Mouse (Mus musculus) heart, postnatal 36 days (tissue): ENCODE results near the gene Lin37. TPM values are rescaled to one million over a fixed set of nuclear protein-coding genes. Genes with fewer than 3 reads are reported as not detected.

Experiments used
- DNase-seq, 2 experiments: peaks; one replicate each; pipeline ENCODE4 v3.0.0; 2021 to 2022
- intact Hi-C: fragments of 180-260 bp; cut with DNase I; formaldehyde crosslinking; loops from one replicate; pipeline ENCODE4 v1.15.1; 2025
- total RNA-seq, 2 experiments: library from RNA; stranded (reverse); gene quantifications; 2 replicates each; pipeline ENCODE4 v1.2.3; 2021

Lin37 gene
- total RNA-seq = 10 to 100 TPM; 13.4 to 16.0 TPM

DNA sequence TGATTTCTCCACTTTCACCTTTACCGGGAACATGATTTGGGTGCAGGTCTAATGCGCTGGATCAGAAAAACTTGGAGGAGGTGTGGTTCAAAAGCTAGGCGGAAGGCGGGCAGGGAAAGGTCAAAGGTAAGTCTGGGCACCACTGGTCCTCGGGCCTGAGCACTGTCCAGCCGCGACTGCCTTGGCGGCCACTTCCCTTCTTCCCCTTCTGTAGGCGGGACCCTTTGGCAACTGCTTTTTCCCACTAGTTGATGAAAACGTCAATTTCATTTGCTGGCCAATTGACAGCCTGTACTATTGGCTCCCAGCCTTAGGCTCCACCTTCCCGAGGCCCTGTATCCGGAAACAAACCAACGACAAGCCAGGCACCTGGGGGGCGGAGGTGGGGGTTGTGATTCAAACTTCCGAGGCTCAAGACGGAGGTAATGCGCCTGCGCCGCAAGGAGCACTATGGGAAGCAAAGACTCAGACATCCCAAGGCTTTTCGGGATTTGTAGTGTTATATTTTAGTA lies at the start of gene Lin37:
Gene Lin37, minus strand, starts transcription at position 396 of the 512 bp plus-strand sequence.
- intact Hi-C loops = no loop called here

DNA sequence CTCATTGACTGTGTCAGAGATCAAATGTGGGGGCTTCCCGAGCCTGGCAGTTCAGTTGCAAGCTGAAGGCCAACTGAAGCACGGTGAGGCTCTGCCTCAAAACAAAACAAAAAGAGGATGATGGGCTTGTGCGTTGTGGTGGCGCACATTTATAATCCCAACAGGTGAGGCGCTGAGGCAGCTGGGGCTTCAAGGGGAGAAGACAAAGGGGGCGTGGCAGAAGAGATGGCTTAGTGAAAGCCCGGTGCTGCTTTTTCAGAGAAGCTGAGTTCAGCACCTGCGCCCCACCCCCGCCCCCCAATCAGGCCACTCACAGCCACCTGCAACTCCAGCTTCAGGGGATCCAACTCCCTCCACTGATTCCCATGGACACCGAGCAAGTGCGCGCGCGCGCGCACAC lies 48.8 kb upstream of the Lin37 start:
- intact Hi-C loops = no loop called here
- no peak for DNase-seq

More for the DNA sequence above, at the start of gene Lin37:
- DNase-seq = peak; percentile 90 to 91

DNA sequence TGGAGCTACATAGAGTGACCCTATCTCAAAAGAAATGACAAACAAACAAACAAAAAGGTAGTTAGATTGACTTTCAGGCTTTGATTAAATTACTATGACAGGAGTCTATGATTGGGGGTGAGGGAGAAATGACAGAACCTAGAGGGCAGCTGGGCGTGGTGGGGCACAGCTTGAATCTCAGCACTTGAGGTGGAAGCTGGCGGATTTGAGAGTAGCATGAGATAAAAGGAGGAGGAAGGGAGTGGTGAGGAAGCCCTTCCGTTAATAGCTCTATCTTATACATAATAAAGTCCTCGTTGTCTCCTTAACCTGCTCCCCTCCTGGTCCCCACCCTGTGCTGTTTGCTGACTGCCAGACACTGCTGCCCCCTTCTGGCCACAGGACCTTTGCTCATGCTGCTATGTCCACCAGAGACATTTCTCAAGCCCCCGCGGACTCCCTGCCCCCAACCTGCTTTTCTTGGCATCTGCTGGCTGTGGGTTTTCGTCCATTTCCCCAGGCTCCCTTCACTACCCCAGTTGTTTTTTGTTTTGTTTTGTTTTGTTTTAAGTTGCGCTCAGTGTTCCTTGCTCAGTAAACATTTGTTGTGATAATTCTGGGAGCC lies 48.2 kb upstream of the Lin37 start:
- intact Hi-C loops = no loop called here
- peak in 1 of 2 experiments; percentile 59 for DNase-seq

DNA sequence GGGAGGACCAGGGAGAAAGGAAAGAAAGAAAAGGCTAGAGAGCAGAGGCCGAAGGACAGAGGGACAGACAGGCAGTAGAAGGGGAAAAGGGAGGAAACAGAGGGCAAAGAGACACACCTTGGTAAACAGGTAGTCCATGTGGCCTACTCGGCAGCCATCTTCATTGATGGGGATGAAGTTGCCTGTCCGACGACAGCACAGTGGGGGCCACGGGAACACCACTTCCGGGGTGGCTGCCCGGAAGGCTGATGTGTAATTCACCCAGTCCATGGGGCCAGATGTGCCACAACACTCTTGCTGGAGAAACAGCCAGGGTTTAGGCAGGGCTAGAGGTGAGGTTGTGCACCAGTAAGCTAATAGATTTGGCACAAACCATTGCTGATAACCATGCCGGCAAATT lies 45.3 kb upstream of the Lin37 start:
- intact Hi-C loops = no loop called here
- no peak for DNase-seq

DNA sequence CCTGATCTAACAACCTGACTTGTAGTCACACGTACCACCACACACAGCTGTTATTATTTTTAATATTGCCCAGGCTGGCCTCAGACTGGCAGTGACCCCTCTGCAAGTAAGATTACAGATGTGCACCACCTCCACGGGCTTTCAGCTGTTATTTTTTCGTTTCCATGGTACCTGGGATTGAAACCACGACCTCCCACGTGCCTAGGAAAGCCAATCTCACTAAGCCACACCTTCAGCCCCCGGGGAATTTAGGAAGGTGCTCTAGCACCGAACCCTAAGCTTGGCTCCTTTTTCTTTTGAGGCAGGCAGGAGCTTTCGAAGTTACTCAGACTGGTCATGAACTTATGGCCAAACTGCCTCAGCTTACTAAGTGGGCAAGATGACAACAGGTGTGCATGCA lies 44.8 kb upstream of the Lin37 start:
- DNase-seq = no peak
- intact Hi-C loops = no loop called here

DNA sequence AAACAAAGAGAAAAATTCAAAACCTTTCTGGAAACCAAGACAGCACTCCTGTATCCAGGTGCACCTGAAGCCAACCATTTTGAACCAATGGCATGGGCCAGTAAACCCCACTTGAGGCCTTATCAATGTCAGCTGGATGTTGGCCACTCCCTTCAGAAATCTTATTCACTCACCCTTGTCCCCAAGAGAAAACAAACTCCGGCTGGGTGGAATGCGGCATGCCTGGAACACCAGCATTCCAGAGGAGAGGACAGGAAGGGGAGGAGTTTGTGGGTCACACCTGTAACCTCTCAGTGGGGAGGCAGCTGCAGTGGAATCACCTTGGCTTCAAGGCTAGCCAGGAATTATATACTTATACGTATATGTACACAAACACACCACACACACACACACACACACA lies 42.9 kb upstream of the Lin37 start:
- no peak for DNase-seq
- intact Hi-C loops = no loop called here

DNA sequence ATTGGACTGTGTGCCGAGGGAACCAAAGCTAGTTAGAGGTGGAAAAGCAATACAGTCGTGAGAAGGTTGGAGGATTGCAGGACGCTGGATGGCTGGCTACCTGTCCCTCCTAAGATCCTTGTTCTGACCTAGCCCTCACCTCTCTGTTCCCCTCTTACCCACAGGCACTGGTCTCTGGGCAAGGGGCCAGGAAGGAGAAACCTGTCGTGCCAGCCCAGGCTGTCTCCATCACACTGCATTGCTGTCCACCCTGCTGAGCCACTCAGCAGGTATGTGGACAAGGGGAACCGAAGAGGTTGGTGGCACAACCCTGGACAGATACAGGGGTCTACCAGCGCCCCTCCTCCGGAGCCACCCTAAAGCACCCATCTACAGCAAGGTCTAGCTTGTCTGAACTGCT lies 41.0 kb upstream of the Lin37 start:
- DNase-seq = no peak
- intact Hi-C loops = no loop called here

DNA sequence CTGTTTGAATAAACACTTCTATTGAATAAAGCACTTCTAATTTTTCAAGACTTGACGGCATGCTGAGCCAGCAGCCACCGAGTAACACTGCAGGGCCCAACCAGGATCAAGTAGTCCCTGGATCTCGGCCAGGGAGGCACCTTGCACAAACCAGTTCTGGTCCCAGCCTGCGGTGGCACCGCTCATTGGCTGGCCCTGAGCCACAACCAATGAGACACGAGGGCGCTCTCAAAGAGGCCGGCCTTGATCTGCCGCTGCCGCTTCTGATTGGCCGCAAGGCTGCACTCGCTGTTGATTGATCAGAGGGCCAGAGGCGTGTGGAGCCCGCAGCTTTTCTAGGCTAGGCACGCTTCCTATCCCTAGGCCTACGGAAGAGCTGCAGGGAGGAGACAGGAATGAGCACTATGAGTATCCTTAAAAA lies 40.3 kb upstream of the Lin37 start:
- intact Hi-C loops = loop anchor here (10.0 kb wide), 1 partner anchor 355 kb away; the partner anchor contains the start of gene Usf2

DNA sequence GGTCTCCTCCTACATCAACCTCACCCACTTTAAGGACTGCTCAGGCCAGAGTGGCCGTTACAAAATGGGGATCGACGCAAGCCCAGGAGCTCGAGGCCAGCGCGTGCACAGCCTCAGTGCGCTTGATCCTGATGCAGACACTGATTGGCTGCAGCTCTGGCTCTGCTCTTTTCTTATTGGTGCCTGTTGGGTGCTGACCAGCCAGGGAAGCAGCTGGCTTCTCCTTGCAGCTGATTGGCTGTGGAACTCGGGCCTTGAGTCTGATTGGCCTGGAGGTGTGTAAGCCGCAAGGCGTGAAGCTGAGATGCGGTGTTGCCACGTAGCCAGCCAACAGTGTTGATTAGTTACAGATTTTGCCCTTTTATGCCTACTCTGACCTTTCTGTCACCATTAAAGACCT lies 39.1 kb upstream of the Lin37 start, which contains the start of gene Zbtb32:
Gene Zbtb32, minus strand, starts transcription at position 124 of the 400 bp plus-strand sequence.
- no peak for DNase-seq
- intact Hi-C loops = loop anchor here (10.0 kb wide), 1 partner anchor 356 kb away; the partner anchor contains the start of gene Usf2

More for the DNA sequence above, 40.3 kb upstream of the Lin37 start:
- DNase-seq = peak; percentile 66

DNA sequence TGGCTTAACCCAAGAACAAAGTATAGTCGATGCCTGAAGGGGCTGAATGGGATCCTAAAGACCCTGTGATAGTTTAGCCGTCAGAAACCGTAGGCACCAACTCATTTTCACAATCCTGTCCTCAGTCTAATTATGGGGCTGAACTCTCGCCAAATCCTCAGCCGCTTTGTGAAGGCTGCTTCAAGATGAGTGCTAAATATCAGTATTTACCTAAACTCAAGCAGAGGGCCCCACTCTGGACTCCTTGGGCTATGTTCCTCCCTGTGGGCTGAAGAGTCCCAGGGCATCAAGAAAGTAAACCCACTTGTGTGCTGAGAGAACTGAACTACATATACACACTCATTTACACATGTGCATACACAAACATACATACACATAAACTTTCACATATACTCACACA lies 37.2 kb upstream of the Lin37 start:
- intact Hi-C loops = loop anchor here (10.0 kb wide), 1 partner anchor 358 kb away; the partner anchor contains the start of gene Usf2
- no peak for DNase-seq

DNA sequence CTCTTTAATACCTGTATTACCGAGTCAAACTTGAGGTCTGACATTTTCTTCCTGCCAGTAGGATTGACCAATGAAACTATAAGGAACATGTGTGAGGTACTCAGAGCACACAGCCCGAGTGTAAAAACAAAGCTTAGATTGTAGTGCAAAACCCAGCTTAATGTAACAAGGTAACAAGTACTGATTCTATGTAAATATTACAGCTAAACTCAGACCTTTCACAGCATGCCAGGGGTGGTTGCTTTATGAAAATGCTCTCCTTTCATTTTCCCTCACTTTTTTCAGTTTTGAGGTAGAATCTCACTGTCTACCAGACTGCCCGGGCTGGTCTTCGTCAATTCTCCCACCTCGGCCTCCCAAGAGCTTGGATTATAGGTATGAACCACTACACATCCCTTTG lies 36.5 kb upstream of the Lin37 start:
- DNase-seq = no peak
- intact Hi-C loops = loop anchor here (10.0 kb wide), 1 partner anchor 359 kb away; the partner anchor contains the start of gene Usf2

DNA sequence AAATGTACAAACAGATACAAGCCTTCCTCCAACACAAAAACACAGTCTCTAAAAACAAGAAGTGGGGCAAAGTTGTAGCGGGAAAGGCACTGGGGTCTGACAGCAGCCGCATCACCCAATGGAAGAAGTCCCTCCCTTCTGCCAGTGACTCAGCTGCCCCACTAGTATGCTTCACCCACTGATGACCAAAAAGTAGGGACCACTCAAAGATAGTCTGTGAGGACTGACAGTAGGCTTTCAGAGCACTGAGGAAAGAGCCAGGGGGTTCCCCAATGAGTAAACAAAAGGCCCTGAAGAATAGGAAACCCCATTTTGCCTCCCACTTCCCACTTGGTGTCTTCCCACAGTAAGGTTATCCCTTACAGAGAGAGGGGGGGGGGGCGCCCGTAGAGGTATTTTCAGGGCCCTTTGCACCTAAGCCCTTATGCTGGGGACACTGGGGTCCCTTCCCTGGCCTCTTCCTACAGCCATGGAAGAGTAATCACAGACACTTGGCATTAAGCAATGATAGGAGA lies 34.9 kb upstream of the Lin37 start:
- no peak for DNase-seq
- intact Hi-C loops = loop anchor here (10.0 kb wide), 1 partner anchor 360 kb away; the partner anchor contains the start of gene Usf2

DNA sequence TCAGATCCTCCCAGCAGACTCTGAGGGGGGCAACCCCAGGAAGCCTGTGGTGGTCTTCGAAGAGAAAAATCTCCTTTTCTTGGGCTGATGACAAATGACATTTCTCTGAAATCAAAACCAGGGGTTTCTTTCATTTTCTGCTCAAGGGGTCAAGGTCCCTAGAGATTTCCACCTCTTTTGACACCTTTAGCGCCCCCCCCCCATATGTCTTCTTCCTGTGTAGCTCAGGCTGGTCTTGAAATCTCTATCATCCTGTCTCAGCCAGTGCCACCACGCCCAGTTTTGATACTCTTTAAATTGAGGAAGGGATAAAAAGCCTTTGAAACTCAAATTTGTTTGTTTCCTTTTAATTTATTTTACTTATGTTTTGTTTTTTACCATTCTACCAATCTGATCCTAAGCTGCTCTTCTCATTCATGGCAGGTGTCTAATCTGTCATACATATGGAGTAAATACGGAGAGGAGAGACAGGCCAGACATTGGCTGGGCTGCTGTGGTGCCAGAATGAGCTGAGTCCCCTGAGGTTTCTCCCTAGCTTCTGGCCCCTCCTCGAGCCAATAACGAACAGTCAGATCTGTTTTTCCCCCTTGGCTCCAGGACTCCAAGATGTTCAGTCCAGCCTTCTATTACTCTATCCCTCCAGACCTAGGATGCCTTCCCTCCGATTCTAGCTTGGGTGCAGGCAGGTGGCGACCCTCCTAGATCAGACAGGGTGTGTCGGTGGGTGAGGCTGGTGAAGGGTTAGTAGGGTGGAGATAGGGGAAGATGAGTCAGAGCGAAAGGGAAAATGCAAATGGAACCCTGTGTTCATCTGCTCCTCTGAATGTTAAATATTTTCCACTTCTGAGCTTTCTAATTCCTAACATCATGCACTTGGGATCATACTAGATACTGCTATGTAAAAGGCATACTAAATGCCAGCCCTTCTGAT lies 34.2 kb upstream of the Lin37 start:
- no peak for DNase-seq
- intact Hi-C loops = loop anchor here (10.0 kb wide), 1 partner anchor 361 kb away; the partner anchor contains the start of gene Usf2

DNA sequence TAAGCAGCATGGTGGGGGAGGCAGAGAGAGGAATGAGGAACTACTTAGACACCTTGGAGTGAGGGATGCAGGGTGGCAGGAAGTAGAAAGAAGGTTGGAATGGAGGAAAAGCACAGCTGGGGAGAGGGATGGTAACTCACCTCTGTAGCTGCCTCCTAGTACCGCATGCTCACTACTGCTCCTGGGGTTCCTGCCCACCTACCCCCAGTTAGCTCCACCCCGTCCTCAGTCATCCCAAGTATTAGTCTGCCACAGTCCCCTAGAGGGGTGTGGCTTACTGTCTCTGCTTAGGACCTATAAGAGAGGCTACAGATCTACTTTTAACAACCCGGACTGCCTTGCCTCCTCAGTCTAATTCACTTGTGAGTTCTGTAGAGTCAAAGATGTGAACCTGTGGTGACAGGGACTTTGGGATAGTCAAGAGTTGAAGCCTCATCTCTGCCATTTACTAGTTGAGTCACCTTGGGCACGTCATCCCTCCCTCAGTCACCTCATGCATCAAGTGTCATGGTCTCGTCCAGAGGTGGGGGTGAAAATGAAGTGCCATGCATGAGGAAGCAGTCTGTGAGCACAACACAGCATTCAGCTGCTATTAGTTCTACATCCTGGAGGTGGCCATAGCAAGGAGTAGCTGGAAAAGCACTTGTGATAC lies 33.3 kb upstream of the Lin37 start:
- intact Hi-C loops = loop anchor here (10.0 kb wide), 1 partner anchor 362 kb away; the partner anchor contains the start of gene Usf2
- no peak for DNase-seq

DNA sequence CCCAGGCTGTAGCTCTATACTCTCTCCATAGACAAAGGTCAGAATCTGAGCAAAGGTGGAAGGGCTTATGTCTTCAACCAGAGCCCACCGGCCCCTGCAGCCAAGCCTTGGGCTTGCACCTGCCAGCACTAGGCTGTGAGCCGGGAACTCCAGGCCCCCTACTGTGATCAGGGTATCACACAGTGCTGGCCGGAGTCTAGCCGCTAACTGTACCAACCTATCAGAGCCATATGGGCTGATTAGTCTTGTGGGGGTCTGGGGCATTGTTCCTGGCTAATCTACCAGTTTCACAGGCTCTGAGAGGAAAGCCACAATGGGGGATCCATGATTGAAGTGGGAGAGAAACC lies 31.9 kb upstream of the Lin37 start:
- DNase-seq = no peak
- intact Hi-C loops = loop anchor here (2.0 to 10.0 kb wide), 2 partner anchors 269 to 363 kb away; partner anchors contain the start of genes Ffar1 and Usf2

DNA sequence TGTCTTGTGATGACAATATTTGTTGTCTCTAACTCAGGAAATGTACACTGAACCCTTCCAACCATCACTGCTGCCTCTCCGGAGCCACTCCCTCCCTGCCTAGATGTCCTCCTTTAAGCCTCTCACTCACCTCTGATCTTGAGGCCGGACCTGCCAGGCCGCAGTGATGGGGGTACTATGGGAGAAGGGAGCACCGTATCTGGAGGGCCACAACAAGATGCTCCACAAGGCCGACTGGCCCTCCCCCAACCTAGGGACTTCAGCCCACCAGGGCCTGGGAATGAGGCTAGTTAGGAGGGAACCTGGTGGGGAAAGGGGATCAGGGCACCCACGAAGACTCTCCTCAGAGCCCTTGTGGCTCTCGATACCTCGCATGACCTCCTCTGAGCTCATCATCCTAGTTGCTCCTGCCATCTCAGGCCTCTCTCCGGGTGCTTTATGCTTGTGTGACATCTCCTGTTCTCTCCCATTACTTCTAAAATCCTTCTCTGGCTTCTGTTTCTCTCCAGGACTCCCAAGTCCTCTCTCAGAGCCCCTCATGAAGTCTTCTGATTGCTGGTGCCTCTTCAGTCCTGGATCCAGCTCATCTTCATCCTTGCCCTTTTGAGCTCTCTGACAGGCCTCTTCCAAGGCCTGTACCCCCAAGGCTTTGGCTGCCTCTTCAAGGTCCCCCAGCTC lies 31.4 kb upstream of the Lin37 start:
- intact Hi-C loops = loop anchor here (2.0 to 10.0 kb wide), 2 partner anchors 270 to 364 kb away; partner anchors contain the start of genes Ffar1 and Usf2

DNA sequence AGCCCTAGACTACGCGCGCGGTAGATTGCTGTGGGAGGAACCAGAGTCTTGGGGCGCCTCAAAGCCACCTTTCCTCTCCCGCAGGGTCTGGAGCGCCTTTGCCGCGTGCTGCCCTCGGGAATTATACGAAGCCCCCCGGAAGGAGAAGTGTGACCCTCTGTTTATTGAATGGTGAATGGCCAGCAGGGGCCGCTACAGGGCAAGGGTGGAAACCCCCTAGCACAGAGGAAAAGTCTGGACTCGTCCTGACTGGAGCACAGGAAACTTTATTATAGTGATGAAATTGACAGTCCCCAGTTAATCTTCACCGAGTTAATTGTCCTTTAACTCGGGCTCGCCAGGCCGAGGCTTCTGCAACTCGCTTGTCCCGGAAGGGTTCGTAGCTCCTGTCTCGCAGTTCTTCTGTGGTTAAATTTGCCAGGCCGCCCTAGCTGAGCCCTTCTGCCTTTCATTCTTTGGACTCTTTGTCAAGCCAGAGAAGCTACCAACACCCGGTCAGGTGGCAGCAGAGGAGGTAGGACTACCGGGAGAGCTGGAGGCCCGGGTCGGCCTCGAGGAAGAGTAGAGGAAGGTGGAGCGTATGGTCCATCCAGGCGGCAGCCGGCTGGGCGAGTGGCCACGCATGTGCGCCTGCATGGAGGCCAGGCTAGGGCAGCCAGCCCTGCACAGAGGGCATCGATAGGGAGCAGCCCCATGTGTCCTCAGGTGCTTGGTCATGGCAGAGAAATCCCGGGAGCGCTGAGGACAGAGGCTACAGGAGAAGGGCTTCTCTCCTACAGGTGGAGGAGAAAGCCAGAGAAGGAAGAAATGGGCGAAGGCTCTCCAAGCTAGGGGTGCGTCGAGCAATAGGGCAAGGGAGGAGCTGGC lies 30.0 kb upstream of the Lin37 start:
- peak; percentile 88 to 90 for DNase-seq
- intact Hi-C loops = loop anchor here (1.0 to 10.0 kb wide), 7 partner anchors 25 to 383 kb away; partner anchors contain the start of genes Fam187b, Ffar1, Hspb6 and Lsr

More for the DNA sequence above, 31.4 kb upstream of the Lin37 start:
- DNase-seq = no peak

DNA sequence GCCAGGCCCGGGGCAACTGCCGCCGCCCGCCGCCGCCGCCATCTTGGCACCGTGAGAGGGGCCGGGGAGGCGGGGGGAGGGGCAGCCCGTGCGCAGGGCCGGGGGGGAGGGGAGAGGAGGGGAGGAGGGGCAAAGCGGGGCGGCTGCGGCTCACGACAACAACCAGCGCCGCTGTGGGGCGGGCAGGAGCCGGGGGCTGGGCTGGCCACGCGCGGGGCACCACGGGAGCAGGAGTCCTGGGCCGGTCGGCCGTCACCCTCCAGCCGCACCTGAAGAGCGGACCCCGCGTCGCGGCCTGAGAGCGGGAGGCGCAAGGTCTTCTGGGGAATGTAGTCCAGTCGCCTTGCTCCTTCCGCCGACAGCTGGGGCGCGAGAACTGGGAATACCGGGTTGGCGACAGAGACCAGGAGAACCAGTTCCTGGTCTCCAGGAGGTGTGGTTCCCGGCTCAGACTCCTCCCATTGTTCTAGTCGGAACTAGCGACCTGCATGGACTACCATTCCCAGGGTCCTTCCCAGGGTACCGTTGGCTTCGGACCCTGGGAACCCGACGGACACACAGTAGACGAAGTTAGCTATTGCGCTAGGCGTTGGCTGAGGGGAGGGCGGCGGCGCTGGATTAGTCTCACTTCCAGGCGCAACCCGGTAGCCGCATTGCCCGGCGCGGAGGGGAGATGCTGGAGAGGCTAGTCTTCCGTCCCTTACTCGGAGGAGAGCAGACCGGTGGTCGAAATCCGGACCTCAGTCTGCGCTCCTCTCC lies 29.2 kb upstream of the Lin37 start, which contains the start of gene Kmt2b:
Gene Kmt2b, minus strand, starts transcription at position 51 of the 759 bp plus-strand sequence.
- intact Hi-C loops = loop anchor here (1.0 to 5.0 kb wide), 5 partner anchors 25 to 383 kb away; partner anchors contain the start of genes Fam187b, Hspb6, Lsr and Proser3
- DNase-seq = peak; percentile 91 to 96
